Mouse (Mus musculus): ENCODE results near the gene Atxn10.

DNA sequence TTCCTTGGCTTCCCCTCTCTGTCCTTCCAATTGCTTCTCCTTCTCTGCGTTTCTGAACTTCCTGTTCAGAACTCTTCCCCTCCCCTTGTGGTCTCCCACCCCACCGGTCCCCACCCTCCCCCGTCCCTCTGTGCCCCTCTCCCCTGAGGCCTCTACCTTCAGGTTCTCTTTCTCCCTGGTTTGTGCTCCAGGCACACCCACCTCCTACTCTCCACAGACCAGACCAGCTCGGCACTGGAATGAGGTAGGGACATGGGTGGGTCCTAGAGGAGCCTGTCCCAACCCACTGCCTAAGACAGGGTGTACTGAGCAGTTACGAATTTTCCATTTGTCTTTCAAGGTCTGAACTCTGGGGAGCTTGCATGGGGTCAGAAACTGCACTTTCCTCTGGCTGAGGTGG lies 143.9 kb downstream of the Atxn10 start:
- TF ChIP-seq CTCF (IDR thresholded peaks at IDR 0.05; ENCODE audit: low read depth) (no peak), EP300 (IDR thresholded peaks at IDR 0.05; ENCODE audit: low read depth) (no peak)

Measured in heart, postnatal 0 days (tissue).